Mouse (Mus musculus) ES-Bruce4 (cell line): ENCODE data around the gene 2700081O15Rik.

Experiments used
- CTCF ChIP-seq: IDR thresholded peaks from one replicate; pipeline ENCODE4 v1.8.1; 2011; ENCODE audit warnings: low read depth, low read length
- POLR2A ChIP-seq: IDR thresholded peaks from one replicate; pipeline ENCODE4 v1.8.1; 2011; ENCODE audit warnings: low read length; ENCODE audit not compliant: insufficient read depth

GRCm38 (mm10) chr19:7445596-7445995 lies 28.2 kb downstream of the 2700081O15Rik start:
- TF ChIP-seq CTCF (no peak), POLR2A (no peak)
